Mouse (Mus musculus) kidney, postnatal 10 days (tissue): ENCODE measurements at regions not wholly inside any gene's neighbourhood (a gene's known extent, or its start where the extent isn't known, plus 50 kb on each side); places are given as distances from the start of the nearest gene placed in this dataset.

Source experiments
- DNase-seq: peaks from one replicate; pipeline ENCODE4 v3.0.0; 2021; ENCODE audit warnings: mixed read lengths

DNA sequence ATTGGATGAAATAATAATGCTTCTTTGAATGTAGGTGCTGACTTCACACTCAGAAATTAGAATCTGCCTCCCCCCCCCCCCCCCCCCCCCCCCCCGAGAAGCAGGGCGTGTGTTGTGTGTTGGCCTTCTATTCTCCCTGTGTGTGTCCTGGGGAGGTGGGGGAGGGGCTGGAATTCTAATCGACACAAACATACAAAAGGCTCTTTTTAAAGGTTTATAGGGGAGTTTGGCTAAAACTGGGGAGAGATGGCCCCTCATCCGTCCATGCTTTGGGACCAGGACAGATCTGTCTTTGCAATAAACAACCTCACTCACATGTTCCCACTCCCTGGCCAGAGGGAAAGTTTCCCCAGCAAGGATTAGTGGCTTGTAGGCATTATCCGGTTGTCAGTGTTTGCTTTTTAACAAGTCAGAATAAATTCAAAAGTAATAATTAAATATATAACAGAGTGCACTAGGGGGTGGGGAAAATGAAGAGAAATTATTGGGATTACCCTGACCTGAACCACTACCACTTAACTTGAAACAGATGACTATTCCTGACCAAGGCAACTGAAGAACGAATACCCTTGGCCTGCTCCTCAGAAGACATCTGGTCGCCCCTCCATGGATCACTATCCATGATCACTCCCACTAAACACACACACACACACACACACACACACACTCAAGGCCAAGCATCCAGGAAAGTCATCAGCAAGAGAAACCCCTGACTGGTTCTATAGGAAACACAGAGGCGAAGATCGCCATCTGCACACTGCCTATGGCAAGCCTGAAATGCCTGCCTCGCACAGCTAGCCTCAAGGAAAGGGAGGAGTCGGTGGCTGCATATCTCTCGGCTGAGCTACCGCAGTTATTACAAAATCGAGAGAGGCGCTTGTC, 223.5 kb upstream of the Rgma start:
- no peak for DNase-seq

DNA sequence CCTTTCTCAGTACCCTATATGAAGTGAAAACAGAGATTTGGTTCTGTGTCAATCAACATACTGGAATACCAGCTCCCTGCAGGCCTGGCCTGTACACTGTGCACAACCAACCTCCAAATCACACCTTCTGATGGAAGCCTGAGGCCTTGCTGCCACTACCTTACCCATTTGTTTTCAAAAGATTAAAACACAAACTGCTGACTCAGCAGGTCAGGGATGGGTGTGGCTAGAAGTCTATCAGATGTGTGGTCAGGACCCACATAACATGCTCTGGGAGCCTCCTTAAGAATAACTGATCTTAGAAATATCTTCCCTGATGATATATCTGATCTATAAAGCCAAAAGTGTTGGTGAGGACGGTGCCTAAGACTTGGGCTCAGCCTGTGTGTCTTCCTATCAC, 221.6 kb upstream of the Rgma start:
- DNase-seq = no peak

DNA sequence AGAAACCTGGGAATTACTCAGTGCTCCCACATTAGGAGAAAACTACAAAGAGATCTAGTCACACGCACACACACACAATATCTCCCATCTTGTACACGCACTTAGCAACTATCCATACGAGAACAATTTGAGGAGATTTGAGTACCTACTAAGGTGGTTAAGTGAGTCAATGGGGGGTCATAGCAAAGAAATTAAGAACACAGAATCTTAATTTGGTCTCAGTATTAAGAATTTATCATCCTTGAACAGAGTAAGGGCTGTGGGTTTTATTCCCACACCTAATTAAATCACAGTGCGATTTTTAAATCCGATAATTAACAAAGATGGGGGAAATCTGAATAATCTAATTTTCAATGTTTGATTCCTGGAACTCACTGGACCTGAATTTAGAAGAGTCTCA, 216.5 kb upstream of the Rgma start:
- no peak for DNase-seq

DNA sequence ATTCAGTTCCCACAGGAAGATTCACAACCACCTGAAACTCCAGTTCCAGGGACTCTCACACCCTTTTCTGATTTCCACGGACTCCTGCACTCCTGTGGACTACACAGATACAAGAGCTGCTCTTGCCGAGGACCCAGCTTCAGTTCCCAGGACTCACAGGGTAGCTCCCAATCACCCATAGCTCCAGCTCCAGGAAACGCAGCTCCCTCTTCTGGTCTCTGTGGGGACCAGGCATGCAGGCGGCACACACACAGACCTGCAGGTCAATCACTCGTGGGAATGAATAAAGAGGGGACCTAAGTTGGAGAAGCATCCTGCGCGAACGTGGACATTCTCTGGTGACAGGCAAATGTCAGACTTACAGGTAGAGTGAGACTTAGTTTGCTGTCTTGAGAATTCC, 214.3 kb upstream of the Rgma start:
- DNase-seq = no peak

DNA sequence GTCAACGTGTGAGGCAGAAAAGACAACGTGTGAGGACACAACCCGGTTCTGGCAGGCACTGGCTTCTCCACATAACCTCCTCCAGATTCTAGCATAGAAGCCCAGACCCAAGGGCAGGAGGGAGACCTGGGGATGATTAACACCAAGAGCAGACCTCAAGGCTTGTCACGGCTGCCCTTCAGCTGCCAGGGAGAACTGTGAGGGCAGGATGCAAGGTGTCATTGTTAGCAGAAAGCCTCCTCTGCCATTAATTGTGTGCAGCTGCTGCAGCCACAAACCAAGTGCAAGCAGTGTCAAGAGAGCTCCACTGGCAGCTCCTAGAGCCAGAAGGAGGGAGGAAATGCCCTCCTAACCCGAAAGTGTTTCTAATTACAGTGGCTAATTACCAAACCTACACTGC, 211.6 kb upstream of the Rgma start:
- no peak for DNase-seq

DNA sequence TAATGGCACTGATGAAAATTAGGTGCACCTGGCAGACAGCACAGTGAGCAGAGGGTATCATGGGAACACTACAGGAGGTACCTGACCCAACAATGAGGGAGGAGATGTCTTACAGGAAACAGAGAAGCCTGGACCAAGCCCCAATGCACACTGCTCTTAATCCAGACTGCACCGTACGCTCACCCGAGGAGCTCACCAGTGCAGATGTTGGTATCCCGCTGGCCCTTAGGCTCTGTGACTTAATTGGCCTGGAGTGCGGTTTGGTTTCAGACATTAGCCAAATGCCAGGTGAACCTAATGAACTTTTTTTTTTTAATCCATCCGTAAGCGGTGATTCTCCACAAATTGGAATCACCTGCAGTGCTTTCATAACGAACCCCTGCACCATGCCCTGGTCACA, 209.8 kb upstream of the Rgma start:
- no peak for DNase-seq

DNA sequence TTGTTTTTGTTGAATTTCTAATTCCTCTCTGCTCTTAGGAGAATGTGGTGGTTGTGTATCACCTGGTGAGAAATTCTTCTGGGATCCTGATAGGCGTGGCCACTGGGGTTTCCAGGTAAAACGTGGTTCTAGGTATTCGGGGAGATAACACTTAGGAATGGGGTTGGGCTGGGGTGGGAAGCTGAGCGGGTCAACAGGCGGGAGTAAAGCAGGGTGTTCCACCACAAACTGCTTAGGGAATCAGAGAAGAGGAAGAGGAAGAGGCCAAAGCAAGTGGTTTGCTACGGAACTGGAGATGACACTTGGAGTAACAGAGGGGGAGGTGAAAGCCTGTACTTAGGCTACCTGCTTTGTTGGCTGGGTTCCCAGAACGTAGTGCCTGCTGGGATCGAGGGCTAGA, 205.9 kb upstream of the Rgma start:
- no peak for DNase-seq

DNA sequence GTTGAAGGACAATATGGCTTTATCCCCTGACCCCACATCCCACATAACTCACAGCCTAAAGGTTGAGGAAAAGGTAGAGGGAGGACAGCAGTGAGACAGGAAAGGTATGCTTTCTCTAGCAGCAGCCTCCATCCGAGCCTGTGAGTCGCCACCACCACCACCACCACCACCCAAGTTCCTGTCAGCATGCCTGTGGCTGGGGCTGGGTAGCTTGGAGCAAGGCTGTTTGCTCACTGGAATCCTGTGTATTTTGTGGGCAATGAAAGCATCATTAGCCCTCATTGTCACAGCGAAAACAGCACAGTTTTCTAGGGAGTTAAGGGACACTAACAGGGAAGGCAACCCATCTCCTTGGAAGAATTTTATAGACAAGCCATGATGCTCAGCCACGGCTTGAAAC, 202.7 kb upstream of the Rgma start:
- no peak for DNase-seq

DNA sequence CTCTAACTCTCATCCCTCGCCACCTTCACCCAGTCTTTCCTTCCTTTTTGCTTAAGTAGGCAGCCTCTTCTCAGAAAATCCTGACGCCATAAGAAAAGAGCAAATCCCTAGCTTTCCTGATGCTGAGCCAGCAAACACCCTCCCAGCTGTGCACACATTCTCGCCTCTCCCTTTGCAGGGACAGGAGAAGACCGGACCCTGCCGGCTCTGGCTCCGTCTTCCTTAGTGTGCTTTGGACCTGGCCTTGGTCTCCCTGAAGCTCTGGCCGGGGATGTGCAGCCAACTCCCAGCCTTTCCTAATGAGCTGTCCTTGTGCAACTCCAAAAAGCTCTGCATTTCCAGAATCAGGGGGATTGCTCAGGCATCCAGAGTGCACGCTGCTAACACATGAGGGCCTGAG, 191.5 kb upstream of the Rgma start:
- peak; percentile 24 for DNase-seq

DNA sequence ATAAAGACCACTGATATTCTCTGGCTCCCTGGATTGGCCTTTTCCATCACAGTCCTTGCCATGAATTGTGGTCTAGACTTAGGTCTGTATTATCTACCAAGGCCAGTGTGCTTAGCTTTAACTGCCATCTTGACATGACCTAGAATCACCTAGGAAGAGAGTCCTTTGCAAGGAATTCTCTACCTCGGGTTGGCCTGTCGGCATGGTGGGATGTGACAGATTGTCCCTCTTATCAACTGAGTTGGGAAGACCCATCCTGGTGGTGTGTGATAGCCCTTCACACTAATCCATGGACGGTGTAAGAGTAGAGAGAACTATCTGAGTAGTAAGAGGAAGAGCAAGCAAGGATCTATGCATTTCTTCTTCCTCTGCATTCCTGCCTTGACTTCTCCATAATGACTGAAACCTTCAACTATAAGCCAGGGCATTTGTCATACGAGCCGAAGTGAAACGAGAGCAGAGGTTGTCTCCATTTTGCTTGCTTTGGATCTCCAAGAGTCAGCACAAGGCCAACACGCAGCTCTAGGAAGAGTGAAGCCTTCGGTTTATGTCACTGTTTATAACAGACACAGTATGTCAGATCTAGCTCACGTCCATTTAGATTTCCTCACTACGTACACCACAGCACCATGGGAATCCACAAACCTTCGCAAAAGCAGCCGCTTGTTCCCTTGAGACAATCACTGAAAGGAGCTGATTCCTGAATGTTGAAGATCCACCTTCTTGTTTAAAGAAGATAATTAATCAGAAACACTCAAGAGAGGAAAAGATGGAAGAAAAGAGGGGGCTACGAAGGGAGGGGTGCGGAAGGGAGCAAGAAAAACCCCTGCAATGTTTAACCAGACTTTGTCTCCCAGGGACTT, 190.9 kb upstream of the Rgma start:
- no peak for DNase-seq

DNA sequence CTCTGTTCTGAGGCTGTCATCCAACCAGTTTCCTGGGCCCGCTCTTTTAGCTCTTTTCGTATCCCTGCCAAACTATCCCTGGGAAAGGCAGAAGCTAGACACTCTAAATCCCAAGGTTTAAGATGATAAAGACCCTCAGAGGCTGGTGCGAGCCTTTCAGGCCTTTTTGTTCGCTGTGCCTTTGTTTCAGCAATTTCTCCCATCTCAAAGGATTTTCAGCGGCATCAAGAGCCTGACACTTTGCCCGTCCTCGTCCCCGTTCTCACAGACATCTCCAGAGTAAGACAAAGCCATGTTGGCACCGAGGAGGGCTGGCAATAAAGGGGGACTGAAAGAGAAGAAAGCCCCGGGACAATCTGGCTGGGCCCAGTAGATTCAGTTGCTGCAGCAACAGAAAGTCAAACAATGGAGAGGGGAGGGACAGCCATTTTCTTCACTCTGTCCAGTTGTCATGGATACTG, 190.2 kb upstream of the Rgma start:
- DNase-seq = no peak

DNA sequence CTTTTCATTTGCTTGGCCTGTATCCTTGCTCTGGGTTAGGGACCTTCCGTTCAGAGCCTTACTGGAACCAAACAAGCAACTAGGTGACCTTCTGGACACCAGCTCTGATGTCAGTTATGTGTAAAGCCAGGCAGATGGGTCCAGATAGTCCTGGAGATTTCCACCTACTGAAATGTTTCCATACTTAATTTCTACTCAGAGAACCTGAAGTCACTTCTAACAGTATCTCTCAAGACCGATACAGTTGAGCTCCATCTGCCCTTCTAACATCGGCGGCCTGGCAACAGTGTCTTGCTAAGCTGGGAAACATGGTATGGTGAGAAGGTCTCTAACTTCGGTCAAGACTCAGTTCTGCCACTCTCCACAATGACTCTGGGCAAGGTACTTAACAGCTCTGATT, 189.7 kb upstream of the Rgma start:
- no peak for DNase-seq

DNA sequence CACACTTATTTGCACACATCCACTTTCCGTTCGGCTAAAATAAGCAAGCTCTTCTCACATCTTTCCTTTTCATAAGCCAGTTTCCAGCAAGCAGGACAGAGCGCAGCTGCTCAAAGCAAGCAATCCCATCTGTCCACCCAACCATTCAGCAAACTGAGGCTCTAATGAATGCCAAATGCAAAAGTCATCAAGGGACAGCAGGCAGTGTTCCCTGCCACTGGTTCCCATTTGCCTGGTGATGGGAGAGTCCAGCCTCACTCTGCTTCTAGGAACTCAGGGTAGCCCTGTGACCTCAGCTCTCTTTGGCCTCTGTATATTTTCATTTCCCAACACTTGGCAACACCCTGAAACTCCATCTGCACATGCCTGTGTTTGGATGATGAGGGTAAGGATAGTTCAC, 188.8 kb upstream of the Rgma start:
- no peak for DNase-seq

DNA sequence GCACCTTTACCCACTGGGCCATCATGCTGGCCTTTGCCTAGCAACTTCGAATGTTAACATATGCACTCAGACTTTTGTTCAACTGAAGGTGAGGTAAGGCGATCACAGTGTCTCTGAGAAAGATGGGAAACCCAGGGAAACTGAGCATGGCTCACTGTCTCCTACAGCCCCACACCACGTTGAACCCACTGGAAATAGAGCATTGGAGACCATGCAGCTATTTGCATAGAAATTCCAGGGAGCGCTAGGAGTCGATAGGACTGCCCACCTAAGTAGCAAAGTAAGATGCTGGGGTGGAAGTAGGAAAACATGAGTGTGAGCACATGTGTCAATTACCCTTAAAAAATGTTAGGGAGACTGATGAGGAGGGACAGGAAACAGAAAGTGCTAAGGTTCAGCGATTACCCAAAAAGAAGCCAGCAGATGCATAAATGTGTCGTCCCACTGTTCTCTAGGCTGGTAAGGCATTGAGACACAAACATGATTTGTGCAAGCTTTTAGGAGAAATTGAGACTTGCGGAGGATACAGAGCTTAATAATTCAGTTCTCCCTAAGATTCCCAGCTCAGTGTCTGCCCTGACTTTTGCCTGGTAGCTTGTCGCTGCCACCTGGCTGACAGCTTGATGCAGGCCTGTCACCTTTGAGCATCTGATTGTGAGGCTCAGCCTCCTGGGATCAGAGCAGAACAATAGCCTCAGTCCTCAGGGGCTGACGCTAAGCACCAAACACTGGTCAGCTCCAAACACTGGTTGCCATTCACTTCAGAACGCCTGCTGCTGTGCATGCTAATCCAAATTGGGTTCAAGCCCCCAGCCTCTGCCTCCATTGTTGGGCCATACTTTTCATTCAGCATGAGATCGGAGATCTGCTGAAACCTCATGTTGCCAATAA, 183.7 kb upstream of the Rgma start:
- no peak for DNase-seq

DNA sequence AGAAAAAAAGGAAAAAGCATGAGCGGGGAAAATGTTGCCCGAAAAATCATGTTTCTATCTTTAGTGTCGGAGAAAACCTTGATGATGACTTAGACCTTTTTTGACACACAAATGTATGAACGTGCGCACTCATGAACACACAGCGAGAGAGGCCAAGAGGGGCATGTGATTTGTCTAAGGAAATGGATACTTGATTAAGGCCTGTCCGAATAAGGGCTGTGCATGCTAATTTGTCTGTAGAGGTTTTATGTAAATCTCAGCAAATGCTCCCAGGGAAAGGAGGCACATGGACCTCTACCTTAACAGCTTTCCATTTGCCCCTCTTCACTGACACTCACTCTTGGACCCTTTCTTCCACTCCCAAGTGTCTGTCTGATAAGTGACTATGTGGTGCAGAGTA, 182.5 kb upstream of the Rgma start:
- no peak for DNase-seq

DNA sequence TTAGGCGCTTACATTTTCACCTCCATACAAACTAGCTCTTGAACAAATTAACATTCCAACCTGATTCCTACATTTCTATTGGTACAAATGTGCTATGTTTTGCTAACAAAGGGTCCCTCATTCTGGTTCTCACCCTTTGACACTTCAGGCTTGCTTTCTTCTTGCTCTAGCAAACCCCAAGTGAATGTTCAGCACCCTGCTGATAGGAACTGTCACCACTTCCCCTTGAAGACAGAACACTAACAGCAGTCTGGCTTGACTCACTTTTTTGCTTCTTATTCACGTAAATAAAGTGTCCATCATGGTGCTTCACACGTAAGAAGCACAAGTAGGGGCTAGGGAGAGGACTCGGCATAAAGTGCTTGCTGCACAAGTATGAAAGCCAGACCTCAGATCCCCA, 180.0 kb upstream of the Rgma start:
- no peak for DNase-seq

DNA sequence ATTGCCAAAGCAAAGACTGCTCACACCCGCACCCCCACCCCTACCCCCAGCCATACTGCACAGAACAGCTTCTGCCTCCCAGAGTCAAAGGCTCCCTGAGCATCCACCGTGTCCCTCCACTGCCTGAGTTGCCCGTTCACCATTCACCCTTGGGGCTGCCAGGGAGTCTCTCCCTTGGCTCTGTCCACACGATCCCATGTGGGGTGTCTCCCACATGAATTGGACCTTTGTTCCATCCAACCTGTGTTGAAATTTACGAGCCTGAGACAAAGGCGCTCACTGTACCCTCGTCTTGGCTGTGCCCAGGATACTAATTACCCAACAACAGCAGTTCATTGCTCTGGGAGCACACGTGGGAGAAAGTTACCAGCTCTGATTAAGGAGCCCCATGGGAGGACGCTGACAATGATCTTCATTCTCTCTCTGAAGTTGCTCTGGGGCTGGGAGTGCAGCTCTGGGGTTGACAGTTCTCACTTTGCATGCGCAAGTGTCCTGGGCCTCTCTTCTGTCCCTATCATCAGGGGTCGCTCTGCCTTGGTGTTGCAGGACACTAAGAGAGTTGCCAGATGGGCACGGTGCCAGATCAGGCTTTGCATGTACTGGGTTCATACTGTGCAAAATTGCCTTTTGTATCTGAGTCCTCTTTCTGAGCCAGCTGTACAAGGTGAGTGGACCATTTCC, 178.3 kb upstream of the Rgma start:
- peak; percentile 36 for DNase-seq

DNA sequence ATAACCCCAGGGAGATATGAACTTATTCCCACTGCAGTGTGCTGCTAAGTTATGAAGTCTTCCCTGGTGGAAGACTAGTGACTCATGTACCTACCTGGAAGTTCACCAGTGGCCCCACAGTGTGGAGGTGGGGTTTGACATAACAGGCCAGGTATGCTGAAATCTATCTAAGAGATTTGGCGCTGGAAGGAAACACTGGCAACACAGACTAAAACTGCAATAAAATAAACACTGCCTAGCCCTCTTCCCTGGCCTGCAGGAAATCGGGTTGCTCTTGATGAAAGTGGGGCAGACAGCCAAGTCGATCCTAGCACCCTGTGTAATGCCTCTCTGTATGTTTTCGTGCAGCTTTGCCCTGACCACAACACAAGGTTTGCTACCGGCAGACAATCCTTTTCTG, 177.2 kb upstream of the Rgma start:
- DNase-seq = no peak

DNA sequence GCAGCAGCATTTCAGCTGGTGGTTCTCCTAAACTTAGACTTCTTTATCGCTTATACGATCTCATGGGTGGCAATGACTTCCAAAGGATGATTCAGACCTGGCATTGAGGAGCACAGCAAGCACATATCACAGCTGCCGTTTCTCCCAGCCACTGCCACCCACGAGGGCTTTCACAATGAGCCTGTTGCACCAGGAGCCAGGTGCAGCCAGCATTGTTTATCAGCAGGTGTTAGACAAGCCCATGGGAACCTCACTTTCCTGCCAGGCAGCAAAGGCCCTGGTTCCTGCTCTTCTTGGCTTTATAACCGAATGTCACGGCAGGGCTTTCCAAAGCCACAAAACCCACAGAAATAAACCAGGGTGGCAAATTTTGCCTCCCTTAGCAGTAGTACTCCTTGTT, 175.3 kb upstream of the Rgma start:
- DNase-seq = no peak

DNA sequence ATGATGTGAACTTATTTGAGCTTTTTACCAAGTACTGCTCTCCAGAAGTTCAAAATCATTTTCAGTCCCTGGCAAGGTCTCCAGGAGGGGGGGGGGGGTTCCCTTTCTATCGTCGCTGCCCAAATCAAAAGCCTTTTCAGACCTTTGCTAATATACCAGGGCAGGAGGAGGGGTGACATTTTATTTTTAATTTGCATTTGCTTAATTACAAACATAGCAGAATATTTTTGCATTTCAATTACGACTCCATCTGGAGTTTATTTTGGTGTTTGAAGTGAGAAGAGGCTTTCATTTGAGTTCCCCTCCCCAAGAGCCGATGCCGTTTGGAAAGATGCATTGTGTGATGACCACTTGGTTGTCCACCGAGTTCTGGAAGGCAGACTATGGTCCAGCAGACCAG, 174.0 kb upstream of the Rgma start:
- DNase-seq = no peak

DNA sequence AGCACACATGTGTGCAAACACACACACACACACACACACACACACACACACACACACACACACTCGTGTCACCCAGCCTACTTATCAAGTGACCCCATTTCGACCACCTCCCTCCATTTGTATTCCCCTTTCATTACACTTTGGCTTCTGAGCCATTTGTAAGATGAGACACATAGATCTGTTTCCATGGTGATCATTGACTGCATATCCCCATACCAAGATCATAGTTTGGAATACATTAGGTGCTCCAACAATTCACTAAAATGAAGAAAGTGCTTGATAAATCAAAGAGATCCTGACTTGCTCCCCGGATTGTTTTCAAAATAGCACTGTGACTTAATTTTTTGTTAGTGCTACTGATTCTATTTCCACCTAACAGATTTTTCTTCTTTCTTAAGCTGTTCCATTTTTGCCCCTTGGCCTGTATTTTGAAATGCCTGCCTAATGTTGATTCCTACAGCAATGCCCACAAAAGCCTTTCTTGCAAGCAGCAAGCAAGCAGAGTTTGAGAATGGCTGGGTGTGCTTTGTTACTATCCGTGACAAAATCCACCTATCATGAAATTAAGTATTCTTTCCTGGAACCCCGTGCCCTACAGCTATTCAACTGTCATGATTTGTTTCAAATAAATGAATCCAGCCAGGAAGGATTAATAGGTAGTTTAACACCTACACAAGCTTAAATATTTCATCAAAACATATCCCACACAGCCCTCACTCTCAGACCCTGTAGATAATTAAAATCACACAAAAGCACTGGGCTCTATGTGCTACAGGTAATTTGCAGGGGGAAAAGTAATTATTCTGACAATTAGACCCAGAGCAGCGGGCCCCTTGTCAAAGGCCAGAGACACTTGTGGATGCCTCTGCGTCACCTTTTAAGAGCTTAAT, 168.1 kb upstream of the Rgma start:
- DNase-seq = no peak

DNA sequence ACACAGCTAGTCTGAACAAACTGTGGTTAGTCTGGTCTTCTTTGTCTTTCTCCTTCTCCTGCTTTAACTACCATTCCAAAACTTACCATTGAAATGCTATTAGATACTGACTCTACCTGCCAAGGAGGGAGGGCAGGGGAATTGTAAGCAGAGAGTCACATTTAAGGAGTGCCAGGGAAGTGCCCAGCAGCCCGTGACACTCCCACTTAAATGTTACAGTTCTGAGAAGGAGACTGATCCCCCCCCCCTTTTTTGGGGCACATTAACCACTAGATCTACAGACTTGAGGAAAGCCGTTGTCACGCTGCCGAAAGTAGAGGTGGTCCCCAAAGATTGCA, 166.9 kb upstream of the Rgma start:
- DNase-seq = no peak
